Mouse (Mus musculus) stomach, postnatal 0 days (tissue): ENCODE measurements around the gene Rnd1.

Experiments used
- CTCF ChIP-seq: IDR thresholded peaks from 2 replicates; pipeline ENCODE4 v1.5.1; 2016; ENCODE audit warnings: antibody characterized with exemption, low read depth, mild to moderate bottlenecking, moderate library complexity
- EP300 ChIP-seq: optimal IDR thresholded peaks from 2 replicates; pipeline ENCODE3; 2016; ENCODE audit warnings: antibody characterized with exemption

- TF ChIP-seq CTCF, result no peak
- no peak for TF ChIP-seq EP300
These were observed 51.2 kb downstream of the Rnd1 start for GRCm38 (mm10) chr15:98626078-98626477.
